Mouse (Mus musculus): ENCODE results near the gene Sart3.
"Not testable (repeated sequence)": the region's sequence is repeated elsewhere in the genome, so short reads cannot be mapped to it uniquely, and the experiment has no call there.

Gene Sart3

GRCm38 (mm10) chr5:113772450-113772895, at the start of gene Sart3, which contains the start of gene Iscu:
Gene Sart3, minus strand, starts transcription at chr5:113772510.
Gene Iscu, plus strand, starts transcription at chr5:113772748.
- peak; percentile 93 for DNase-seq (ENCODE audit: low spot score)

- no peak for DNase-seq (ENCODE audit: low spot score)
Observed at GRCm38 (mm10) chr5:113818572-113818971, 46.3 kb upstream of the Sart3 start.

- DNase-seq (ENCODE audit: low spot score) = peak; percentile 64
Observed at GRCm38 (mm10) chr5:113815638-113816152, 43.4 kb upstream of the Sart3 start.

GRCm38 (mm10) chr5:113815041-113815389, 42.7 kb upstream of the Sart3 start:
- DNase-seq (ENCODE audit: low spot score) = no peak

GRCm38 (mm10) chr5:113814111-113815040, 42.1 kb upstream of the Sart3 start:
- DNase-seq (ENCODE audit: low spot score) = no peak

- DNase-seq (ENCODE audit: low spot score) = no peak
Observed at GRCm38 (mm10) chr5:113813608-113814007, 41.3 kb upstream of the Sart3 start.

- no peak for DNase-seq (ENCODE audit: low spot score)
Observed at GRCm38 (mm10) chr5:113812638-113813037, 40.3 kb upstream of the Sart3 start.

- not testable (repeated sequence) for DNase-seq (ENCODE audit: low spot score)
Observed at GRCm38 (mm10) chr5:113811824-113812420, 39.6 kb upstream of the Sart3 start.

- DNase-seq (ENCODE audit: low spot score) = no peak
Observed at GRCm38 (mm10) chr5:113810111-113810510, 37.8 kb upstream of the Sart3 start.

- DNase-seq (ENCODE audit: low spot score) = no peak
Observed at GRCm38 (mm10) chr5:113808177-113808576, 35.9 kb upstream of the Sart3 start.

GRCm38 (mm10) chr5:113807712-113808111, 35.4 kb upstream of the Sart3 start:
- no peak for DNase-seq (ENCODE audit: low spot score)

GRCm38 (mm10) chr5:113806414-113806813, 34.1 kb upstream of the Sart3 start:
- no peak for DNase-seq (ENCODE audit: low spot score)

GRCm38 (mm10) chr5:113805301-113805700, 33.0 kb upstream of the Sart3 start:
- no peak for DNase-seq (ENCODE audit: low spot score)

- no peak for DNase-seq (ENCODE audit: low spot score)
Observed at GRCm38 (mm10) chr5:113804395-113804966, 32.2 kb upstream of the Sart3 start.

GRCm38 (mm10) chr5:113800280-113800679, 28.0 kb upstream of the Sart3 start, which contains the start of gene Tmem119:
Gene Tmem119, minus strand, starts transcription at chr5:113800516.
- DNase-seq (ENCODE audit: low spot score) = peak; percentile 70

GRCm38 (mm10) chr5:113799691-113800090, 27.4 kb upstream of the Sart3 start:
- DNase-seq (ENCODE audit: low spot score) = no peak

GRCm38 (mm10) chr5:113798525-113798924, 26.2 kb upstream of the Sart3 start:
- DNase-seq (ENCODE audit: low spot score) = no peak

GRCm38 (mm10) chr5:113797149-113797882, 25.0 kb upstream of the Sart3 start:
- no peak for DNase-seq (ENCODE audit: low spot score)

GRCm38 (mm10) chr5:113796401-113797148, 24.3 kb upstream of the Sart3 start:
- DNase-seq (ENCODE audit: low spot score) = peak; percentile 66

- DNase-seq (ENCODE audit: low spot score) = peak; percentile 76
Observed at GRCm38 (mm10) chr5:113791197-113792095, 19.1 kb upstream of the Sart3 start.
